Mouse (Mus musculus) C3H10T1/2 (cell line): ENCODE results near the gene Ccdc173. TPM values are rescaled to one million over a fixed set of nuclear protein-coding genes. Genes with fewer than 3 reads are reported as not detected.

Experiments used
- polyA plus RNA-seq, 2 experiments: library from polyadenylated mRNA; unstranded; fragments of >200 nt; fragmentation: generic; extraction: Trizol; gene quantifications; one replicate each; pipeline ENCODE4 v1.2.1; 2012; ENCODE audit warnings: missing spikeins in 2 of 2

The Ccdc173 gene
- polyA plus RNA-seq = under 1 TPM; 0.04 to 0.83 TPM

DNA sequence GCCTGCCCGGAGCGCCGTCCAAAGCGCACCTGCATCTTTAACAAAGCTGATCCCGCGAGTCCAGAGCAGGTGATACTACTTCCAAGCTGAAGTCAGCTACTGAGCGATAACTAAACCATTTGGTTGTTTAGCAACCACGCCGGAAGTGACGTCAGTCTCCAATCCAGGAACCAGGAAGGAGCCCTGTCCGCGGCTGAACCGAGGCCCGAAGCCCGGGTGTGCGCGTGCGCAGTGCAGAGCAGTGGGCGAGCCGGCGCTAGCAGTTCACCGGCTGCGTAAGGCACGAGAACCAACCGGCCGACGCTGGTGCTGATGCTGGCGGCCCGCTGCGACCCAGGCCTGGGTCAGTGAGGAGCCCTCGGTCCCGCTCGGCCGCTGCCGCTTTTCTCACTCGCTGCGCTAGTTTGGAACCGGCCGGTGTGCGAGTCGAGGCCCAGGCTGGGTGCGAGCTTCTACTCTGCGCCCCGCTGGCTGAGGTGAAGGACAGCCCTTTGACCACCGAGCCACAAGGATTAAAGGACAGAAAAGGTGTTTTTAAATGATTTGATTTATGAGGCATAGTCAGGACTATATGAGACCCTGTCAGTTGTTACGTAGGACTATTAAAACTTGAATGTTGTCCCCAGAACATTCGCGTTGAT lies at the start of gene Ccdc173, which contains the start of gene Phospho2:
Gene Ccdc173, minus strand, starts transcription at position 147 of the 641 bp plus-strand sequence.
Gene Phospho2, plus strand, starts transcription at position 195 of the 641 bp plus-strand sequence.

DNA sequence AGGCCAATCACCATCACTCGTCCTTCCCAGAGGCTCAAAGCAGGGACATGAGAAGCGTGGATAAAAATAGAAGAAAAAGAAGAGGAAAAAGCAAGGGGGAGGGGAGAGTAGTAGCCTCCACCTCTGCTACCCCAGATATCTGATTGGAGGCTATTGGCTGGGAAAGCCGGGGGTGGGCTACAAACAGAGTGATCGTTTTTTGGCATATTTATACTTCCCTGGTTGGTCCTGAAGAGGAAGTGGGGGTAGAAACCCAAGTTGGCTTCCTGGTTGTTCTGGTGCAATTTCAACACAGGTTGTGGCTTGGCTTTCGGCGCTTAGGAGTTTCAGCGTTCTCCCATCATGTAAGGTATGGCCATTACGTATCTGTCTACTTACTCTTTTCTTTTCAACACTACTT lies 32.3 kb upstream of the Ccdc173 start, which contains the start of gene Klhl23:
Gene Klhl23, plus strand, starts transcription at position 234 of the 400 bp plus-strand sequence.

DNA sequence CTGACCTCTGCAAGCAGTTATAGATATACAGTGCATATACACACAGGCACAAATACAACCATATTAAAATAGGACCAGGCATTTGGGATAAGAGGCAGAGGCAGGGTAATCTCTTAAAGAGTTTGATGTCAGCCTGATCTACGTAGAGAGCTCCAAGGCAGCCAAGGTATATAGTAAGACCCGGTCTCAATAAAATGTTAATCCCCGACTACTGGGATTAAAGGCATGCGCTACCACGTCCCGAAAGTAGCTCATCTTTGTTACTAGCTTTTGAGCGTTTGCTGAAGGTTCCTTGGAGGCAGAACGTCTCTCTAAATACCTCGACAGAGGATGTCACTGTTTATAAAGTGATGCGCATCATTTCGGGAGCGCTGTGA lies 67.1 kb downstream of the Ccdc173 start, which contains the start of gene Ppig:
Gene Ppig, plus strand, starts transcription at position 273 of the 377 bp plus-strand sequence.

DNA sequence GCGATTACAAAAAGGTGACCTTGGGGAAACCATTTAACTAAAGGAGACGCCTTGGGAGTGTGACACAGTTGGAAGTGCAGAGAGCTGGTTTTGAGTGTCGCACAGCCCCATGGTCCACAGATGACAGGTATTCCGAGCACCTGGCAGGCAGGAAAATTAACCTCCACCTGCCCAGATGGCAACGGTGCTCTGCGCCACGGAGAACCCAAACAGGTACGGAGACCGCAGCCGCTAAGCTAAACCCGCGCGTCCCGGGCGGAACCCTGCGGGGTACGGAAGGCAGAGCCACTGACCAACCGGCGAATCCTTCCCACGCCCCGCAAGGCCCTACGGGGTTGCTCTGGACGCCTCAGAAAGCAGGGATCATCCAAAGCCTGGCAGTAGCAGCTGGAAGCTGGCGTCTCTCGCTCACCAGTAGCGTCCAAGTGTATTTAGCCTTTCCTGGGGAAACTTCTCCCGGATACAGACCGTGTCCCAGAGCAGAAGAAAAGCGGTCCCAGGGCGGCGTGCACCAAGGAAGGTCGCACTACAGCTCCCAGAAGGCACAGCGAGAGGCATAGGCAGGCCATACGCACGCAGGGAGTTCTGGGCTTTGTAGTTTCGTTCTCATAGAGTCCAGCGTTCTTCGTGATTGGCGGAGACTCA lies 76.3 kb downstream of the Ccdc173 start, which contains the start of gene Fastkd1:
Gene Fastkd1, minus strand, starts transcription at position 536 of the 645 bp plus-strand sequence.

Other genes starting within 250 kb of the Ccdc173 start
- gene Lrp2, start 203.5 kb downstream of the Ccdc173 start, polyA plus RNA-seq = not detected
- gene Bbs5, start 142.4 kb downstream of the Ccdc173 start, polyA plus RNA-seq = 1 to 10 TPM in 1 of 2 experiments, under 1 TPM in 1; 0.18 to 2.4 TPM
- under 1 TPM; 0.01 to 0.08 TPM for gene Klhl41, start 119.5 kb downstream of the Ccdc173 start, polyA plus RNA-seq
- gene Fastkd1, start 76.1 kb downstream of the Ccdc173 start, polyA plus RNA-seq = 1 to 10 TPM in 1 of 2 experiments, under 1 TPM in 1; 0.36 to 3.1 TPM
- 1 to 10 TPM; 3.4 to 5.4 TPM for gene Ppig, start 67.0 kb downstream of the Ccdc173 start, polyA plus RNA-seq
- gene Phospho2, start within 50 bp of the Ccdc173 start, polyA plus RNA-seq = 1 to 10 TPM in 1 of 2 experiments, under 1 TPM in 1; 0.51 to 7.3 TPM
- gene Klhl23, start 32.4 kb upstream of the Ccdc173 start, polyA plus RNA-seq = 1 to 10 TPM in 1 of 2 experiments, under 1 TPM in 1; 0.15 to 1.6 TPM
- 10 to 100 TPM in 1 of 2 experiments, 1 to 10 TPM in 1; 4.2 to 17.9 TPM for gene Ssb, start 72.0 kb upstream of the Ccdc173 start, polyA plus RNA-seq
- 1 to 10 TPM; 1.3 to 5.1 TPM for gene Mettl5, start 96.0 kb upstream of the Ccdc173 start, polyA plus RNA-seq
- 1 to 10 TPM in 1 of 2 experiments, under 1 TPM in 1; 0.50 to 7.3 TPM for gene Ubr3, start 107.7 kb upstream of the Ccdc173 start, polyA plus RNA-seq
- not detected for gene Myo3b, start 249.6 kb upstream of the Ccdc173 start, polyA plus RNA-seq